Mouse (Mus musculus) G1E (cell line): ENCODE measurements around the gene Ldoc1. TPM values are rescaled to one million over a fixed set of nuclear protein-coding genes. Genes with fewer than 3 reads are reported as not detected.

ENCODE experiments used
- ATAC-seq: 2 replicates; pipeline ENCODE4 v1.8.0; 2016; ENCODE audit warnings: mild to moderate bottlenecking; ENCODE audit not compliant: insufficient number of reproducible peaks, poor library complexity, low FRiP score, severe bottlenecking; ENCODE audit errors: extremely low read depth
- DNase-seq: peaks from one replicate; pipeline ENCODE4 v3.0.0; 2012; ENCODE audit warnings: low spot score
- H3K27me3 ChIP-seq: 2 replicates; pipeline ENCODE4 v1.6.1; 2012; ENCODE audit warnings: mild to moderate bottlenecking, low read length, inconsistent platforms; ENCODE audit not compliant: insufficient read depth
- H3K36me3 ChIP-seq: replicated peaks from 2 replicates; pipeline ENCODE3; 2012; ENCODE audit warnings: mild to moderate bottlenecking, inconsistent platforms
- H3K4me1 ChIP-seq: 2 replicates; pipeline ENCODE4 v1.6.1; 2012; ENCODE audit warnings: low read depth, low read length, inconsistent platforms, mixed read lengths; ENCODE audit not compliant: insufficient read depth
- H3K4me3 ChIP-seq: 2 replicates; pipeline ENCODE4 v1.5.1; 2012; ENCODE audit warnings: low read depth, mild to moderate bottlenecking, inconsistent platforms, low read length, moderate library complexity, mixed read lengths
- H3K9me3 ChIP-seq: replicated peaks from 2 replicates; pipeline ENCODE4 v1.6.1; 2012; ENCODE audit warnings: inconsistent platforms
- CTCF ChIP-seq: IDR thresholded peaks from 2 replicates; pipeline ENCODE4 v1.5.1; 2012; ENCODE audit warnings: low read depth, low read length, inconsistent platforms, mixed read lengths
- GATA1 ChIP-seq: IDR thresholded peaks from 2 replicates; pipeline ENCODE4 v1.6.1; 2012; ENCODE audit warnings: borderline replicate concordance, low read length, inconsistent platforms, mixed read lengths
- GATA2 ChIP-seq: IDR thresholded peaks from 2 replicates; pipeline ENCODE4 v1.6.1; 2012; ENCODE audit warnings: low read depth, low read length, inconsistent platforms, borderline replicate concordance
- POLR2AphosphoS5 ChIP-seq: IDR thresholded peaks from 2 replicates; pipeline ENCODE4 v1.6.1; 2012; ENCODE audit warnings: low read depth, low read length, inconsistent platforms; ENCODE audit not compliant: insufficient replicate concordance
- TAL1 ChIP-seq: conservative IDR thresholded peaks from 2 replicates; pipeline ENCODE4 v1.6.1; 2012; ENCODE audit warnings: low read depth, low read length, inconsistent platforms, mixed read lengths
- polyA plus RNA-seq: library from polyadenylated mRNA; stranded (reverse); fragments of >175 nt; gene quantifications from 2 replicates; pipeline ENCODE4 v1.2.3, GENCODE M21; 2012
- total RNA-seq, 2 experiments: library from RNA; stranded (forward) in 1 of 2; stranded (reverse) in 1 of 2; fragments of 200-1000 nt in 1 of 2; fragments of >200 nt in 1 of 2; fragmentation: Nextera tagmentation in 1 of 2; gene quantifications; 2 replicates each; pipeline ENCODE4 v1.2.3; 2014 to 2017

Gene Ldoc1
- total RNA-seq (2014; fragmentation: Nextera tagmentation) (not detected in 2 replicates), total RNA-seq (2017) (not detected in 2 replicates), polyA plus RNA-seq (not detected in 2 replicates)

DNA sequence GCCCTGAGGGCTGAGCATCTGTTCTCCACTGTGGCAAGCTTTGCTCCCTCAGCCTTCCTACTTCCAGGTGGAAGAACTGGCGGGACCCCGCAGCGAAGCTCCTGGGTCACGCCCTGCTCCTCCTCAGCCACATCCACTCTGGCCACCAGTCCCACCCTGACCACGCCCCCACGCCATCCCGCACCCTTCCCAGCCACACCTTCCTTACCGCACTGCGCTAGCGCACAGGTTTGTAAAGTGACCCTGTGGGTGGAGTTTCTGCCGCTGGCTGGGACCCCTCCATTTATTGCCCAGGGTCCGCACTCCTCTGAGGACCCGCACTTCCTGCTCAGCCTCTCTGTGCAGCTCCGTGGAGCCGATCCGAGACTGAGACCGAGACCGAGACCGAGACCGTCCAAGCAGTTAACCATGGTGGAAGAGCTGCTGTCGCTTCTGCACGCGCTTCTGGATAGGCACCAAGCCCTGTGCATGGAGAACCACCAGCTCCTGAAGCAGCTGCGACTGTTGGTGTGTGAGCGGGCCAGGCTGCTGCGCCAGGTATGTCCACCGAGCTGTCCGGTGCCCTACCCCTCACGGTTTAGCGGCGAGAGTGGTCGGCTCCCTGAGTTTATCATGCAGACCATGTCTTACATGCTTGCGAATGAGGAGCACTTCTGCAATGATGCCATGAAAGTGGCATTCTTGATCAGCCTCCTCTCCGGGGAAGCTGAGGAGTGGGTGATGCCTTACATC is at the start of gene Ldoc1:
TSS of gene Ldoc1 (plus strand) at position 196 of the 732 bp plus-strand sequence.
- H3K9me3 ChIP-seq, result peaks cover 11% of the 10 kb centered on the region
- ATAC-seq, result no peak

GRCm38 (mm10) chrX:61710131-61710530 is 834 bp downstream of the Ldoc1 start:
- H3K27me3 ChIP-seq, result no peaks in the 10 kb centered on the region
- no peak for TF ChIP-seq GATA2
- TF ChIP-seq CTCF, result no peak
- TF ChIP-seq POLR2AphosphoS5, result no peak
- no peak for TF ChIP-seq TAL1
- no peak for TF ChIP-seq GATA1
- no peaks in the 10 kb centered on the region for H3K4me1 ChIP-seq
- peaks cover 11% of the 10 kb centered on the region for H3K9me3 ChIP-seq
- no peaks in the 10 kb centered on the region for H3K36me3 ChIP-seq
- no peak overlapping the region for H3K4me3 ChIP-seq
- no peak for ATAC-seq
- no peak for DNase-seq

More for the DNA sequence above, at the start of gene Ldoc1:
- H3K4me3 ChIP-seq, result no peak within 1 kb of the TSS
- no peak for DNase-seq
- H3K27me3 ChIP-seq, result no peaks in the 10 kb centered on the region
- no peak for TF ChIP-seq POLR2AphosphoS5
- no peaks in the 10 kb centered on the region for H3K4me1 ChIP-seq
- H3K36me3 ChIP-seq, result no peaks in the 10 kb centered on the region

- Histone ChIP-seq H3K9me3 (peaks cover 7% of the 10 kb centered on the region; the same call in 1 of the 2 replicates), H3K36me3 (no peaks in the 10 kb centered on the region), H3K4me1 (no peaks in the 10 kb centered on the region), H3K27me3 (no peaks in the 10 kb centered on the region), H3K4me3 (no peak overlapping the region)
- TF ChIP-seq GATA1 (no peak), POLR2AphosphoS5 (no peak), GATA2 (no peak), CTCF (no peak)
- DNase-seq (no peak), ATAC-seq (no peak)
Measured at GRCm38 (mm10) chrX:61722281-61723028, 13.2 kb downstream of the Ldoc1 start.

DNA sequence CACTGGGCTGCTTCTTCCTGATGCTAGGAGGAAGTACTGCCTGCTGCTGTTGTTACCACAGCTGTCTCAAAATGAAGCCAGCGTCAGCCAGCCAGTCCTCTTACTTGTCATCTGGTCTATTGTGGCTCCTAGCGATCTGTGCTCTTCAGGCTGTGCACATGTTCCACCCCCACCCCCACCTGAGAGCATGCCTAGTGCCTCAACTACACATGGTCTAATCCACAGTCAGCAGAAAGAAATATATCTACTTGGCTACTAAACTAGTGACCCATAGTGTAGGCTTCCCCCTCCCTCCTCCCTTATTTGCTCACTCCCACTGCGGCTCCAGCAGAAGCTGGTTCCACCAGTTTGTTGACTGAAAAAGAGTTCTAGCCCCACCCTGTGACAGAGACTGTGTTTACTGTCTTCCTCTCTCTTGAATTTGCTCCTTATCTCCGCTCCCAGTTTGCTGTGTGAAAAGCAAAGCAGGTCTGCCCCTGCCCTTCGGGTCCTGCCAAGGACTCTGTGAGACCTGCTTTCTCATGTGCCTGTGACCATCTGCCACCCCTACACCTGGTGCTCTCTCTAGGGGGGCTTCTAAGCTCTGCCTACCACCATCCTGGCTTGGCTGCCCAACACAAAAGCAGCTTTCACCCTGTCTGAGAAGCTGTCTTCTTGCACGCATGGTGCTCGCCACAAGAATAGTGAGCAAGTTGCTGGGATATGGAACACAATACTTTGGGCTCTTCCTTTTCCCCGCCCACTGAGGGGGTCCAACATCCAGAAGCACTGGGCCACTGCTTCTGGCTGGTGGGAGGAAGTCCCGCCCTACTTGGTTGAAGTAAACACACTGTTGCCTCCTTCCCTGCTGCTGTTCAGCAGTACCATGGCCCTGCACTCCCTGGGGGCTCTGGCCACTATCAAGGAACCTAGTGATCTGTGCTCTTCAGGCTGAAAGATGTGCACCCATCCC is 14.0 kb downstream of the Ldoc1 start:
- no peak for DNase-seq
- ATAC-seq, result no peak
- no peaks in the 10 kb centered on the region for H3K4me1 ChIP-seq
- H3K27me3 ChIP-seq, result no peaks in the 10 kb centered on the region
- no peak overlapping the region for H3K4me3 ChIP-seq
- no peak for TF ChIP-seq POLR2AphosphoS5
- no peak for TF ChIP-seq GATA2
- TF ChIP-seq GATA1, result no peak
- no peak for TF ChIP-seq CTCF
- TF ChIP-seq TAL1, result no peak
- H3K36me3 ChIP-seq, result no peaks in the 10 kb centered on the region
- H3K9me3 ChIP-seq, result peaks cover 7% of the 10 kb centered on the region; the same call in 1 of the 2 replicates

DNA sequence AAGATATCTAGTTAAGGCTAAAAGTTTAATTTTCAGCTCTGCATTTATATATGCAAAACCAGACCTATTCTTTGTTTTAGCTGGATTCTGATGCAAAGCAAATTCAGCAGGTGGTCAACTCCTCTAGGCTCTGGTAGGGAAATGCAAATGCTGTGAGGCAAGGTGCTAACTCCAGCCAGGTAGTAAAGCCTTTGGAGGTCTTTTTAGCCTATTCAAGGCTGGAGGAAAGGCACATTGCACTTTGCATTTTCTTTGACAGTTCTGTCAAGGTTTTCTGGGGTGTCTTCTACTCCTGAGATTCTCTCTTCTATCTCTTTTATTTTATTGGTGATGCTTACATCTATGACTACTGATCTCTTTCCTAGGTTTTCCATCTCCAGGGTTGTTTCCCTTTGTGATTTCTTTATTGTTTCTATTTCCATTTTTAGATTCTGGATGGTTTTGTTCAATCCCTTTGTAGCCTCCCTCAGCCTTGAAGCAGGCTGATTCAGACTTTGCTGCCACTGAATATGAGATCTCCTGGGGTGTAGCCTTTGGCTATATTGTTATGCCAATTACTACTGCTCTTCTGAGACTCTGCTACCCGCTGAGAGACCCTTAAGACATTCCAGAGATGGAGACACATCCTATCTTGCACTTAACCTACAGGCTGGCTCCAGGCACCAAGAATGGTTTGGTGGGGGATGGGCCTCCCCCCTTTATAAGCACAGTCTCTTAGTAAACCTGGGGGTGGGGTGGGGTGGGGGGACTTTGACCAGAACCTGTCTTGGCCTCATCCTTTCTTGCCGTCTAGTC is 18.4 kb downstream of the Ldoc1 start:
- H3K36me3 ChIP-seq, result no peaks in the 10 kb centered on the region
- DNase-seq (no peak), ATAC-seq (no peak)
- H3K4me3 ChIP-seq, result no peak overlapping the region
- no peaks in the 10 kb centered on the region for H3K4me1 ChIP-seq
- H3K27me3 ChIP-seq, result no peaks in the 10 kb centered on the region
- peaks cover 6% of the 10 kb centered on the region; the same call in 1 of the 2 replicates for H3K9me3 ChIP-seq
- no peak for TF ChIP-seq GATA1
- TF ChIP-seq CTCF, result no peak
- no peak for TF ChIP-seq POLR2AphosphoS5
- no peak for TF ChIP-seq GATA2
- TF ChIP-seq TAL1, result no peak
